Mouse (Mus musculus): Measurements from ENCODE around the gene Fads3. TPM values are rescaled to one million over a fixed set of nuclear protein-coding genes. Genes with fewer than 3 reads are reported as not detected.

Fads3 gene
- polyA plus RNA-seq, 1 experiment from 2014 or later, result 39.4 TPM

GRCm38 (mm10) chr19:10054361-10055075, 13.1 kb downstream of the Fads3 start:
- no peaks in the 10 kb centered on the region for H3K27me3 ChIP-seq (replicated peaks)
- H3K27ac ChIP-seq (replicated peaks), result no peak overlapping the region
- peaks cover 19% of the 10 kb centered on the region for H3K4me1 ChIP-seq
- no peak overlapping the region for H3K9ac ChIP-seq
- H3K9me3 ChIP-seq, result no peaks in the 10 kb centered on the region
- no peak overlapping the region for H3K4me2 ChIP-seq
- peaks cover 79% of the 10 kb centered on the region for H3K36me3 ChIP-seq
- WGBS, result 83% methylated on average over 6 of the region's 6 CpGs
- no peak overlapping the region for H3K4me3 ChIP-seq
- ATAC-seq (ENCODE audit: extremely low read depth, insufficient number of reproducible peaks, low FRiP score, low TSS enrichment), result no peak

- Histone ChIP-seq H3K4me2 (no peak overlapping the region), H3K27ac (replicated peaks) (no peak overlapping the region), H3K4me3 (no peak overlapping the region), H3K4me1 (peaks cover 19% of the 10 kb centered on the region), H3K9ac (no peak overlapping the region), H3K9me3 (no peaks in the 10 kb centered on the region), H3K27me3 (replicated peaks) (no peaks in the 10 kb centered on the region), H3K36me3 (peaks cover 81% of the 10 kb centered on the region)
- WGBS, result 70% methylated on average over 3 of the region's 3 CpGs
- ATAC-seq (ENCODE audit: extremely low read depth, insufficient number of reproducible peaks, low FRiP score, low TSS enrichment), result no peak
These were observed 13.9 kb downstream of the Fads3 start for GRCm38 (mm10) chr19:10055261-10055660.

GRCm38 (mm10) chr19:10055783-10056660, 14.7 kb downstream of the Fads3 start:
- Histone ChIP-seq H3K4me3 (no peak overlapping the region), H3K9ac (no peak overlapping the region), H3K36me3 (peaks cover 81% of the 10 kb centered on the region), H3K27ac (replicated peaks) (no peak overlapping the region), H3K9me3 (no peaks in the 10 kb centered on the region), H3K27me3 (replicated peaks) (no peaks in the 10 kb centered on the region), H3K4me1 (peaks cover 17% of the 10 kb centered on the region), H3K4me2 (no peak overlapping the region)
- 84% methylated on average over 22 of the region's 22 CpGs for WGBS
- ATAC-seq (ENCODE audit: extremely low read depth, insufficient number of reproducible peaks, low FRiP score, low TSS enrichment), result no peak

- Histone ChIP-seq H3K27me3 (replicated peaks) (no peaks in the 10 kb centered on the region), H3K9ac (no peak overlapping the region), H3K27ac (replicated peaks) (no peak overlapping the region), H3K4me1 (peaks cover 19% of the 10 kb centered on the region), H3K36me3 (peaks cover 88% of the 10 kb centered on the region), H3K4me2 (no peak overlapping the region), H3K9me3 (no peaks in the 10 kb centered on the region), H3K4me3 (no peak overlapping the region)
- WGBS, result 89% methylated on average over 3 of the region's 3 CpGs
- ATAC-seq (ENCODE audit: extremely low read depth, insufficient number of reproducible peaks, low FRiP score, low TSS enrichment), result no peak
These were observed 15.3 kb downstream of the Fads3 start for GRCm38 (mm10) chr19:10056686-10057085.

GRCm38 (mm10) chr19:10057486-10058351, 16.4 kb downstream of the Fads3 start:
- no peak for ATAC-seq (ENCODE audit: extremely low read depth, insufficient number of reproducible peaks, low FRiP score, low TSS enrichment)
- Histone ChIP-seq H3K4me1 (peaks cover 19% of the 10 kb centered on the region), H3K27ac (replicated peaks) (no peak overlapping the region), H3K4me2 (no peak overlapping the region), H3K27me3 (replicated peaks) (no peaks in the 10 kb centered on the region), H3K9me3 (no peaks in the 10 kb centered on the region), H3K9ac (no peak overlapping the region), H3K36me3 (peaks cover 88% of the 10 kb centered on the region), H3K4me3 (no peak overlapping the region)
- 61% methylated on average over 11 of the region's 11 CpGs for WGBS

- H3K4me3 ChIP-seq, result no peak overlapping the region
- H3K4me1 ChIP-seq, result peaks cover 19% of the 10 kb centered on the region
- H3K4me2 ChIP-seq, result no peak overlapping the region
- no peak overlapping the region for H3K9ac ChIP-seq
- 89% methylated on average over 1 of the region's 1 CpGs for WGBS
- H3K27me3 ChIP-seq (replicated peaks), result no peaks in the 10 kb centered on the region
- peaks cover 87% of the 10 kb centered on the region for H3K36me3 ChIP-seq
- H3K9me3 ChIP-seq, result no peaks in the 10 kb centered on the region
- no peak overlapping the region for H3K27ac ChIP-seq (replicated peaks)
- ATAC-seq (ENCODE audit: extremely low read depth, insufficient number of reproducible peaks, low FRiP score, low TSS enrichment), result no peak
These were observed 17.0 kb downstream of the Fads3 start for GRCm38 (mm10) chr19:10058352-10058825.

GRCm38 (mm10) chr19:10058876-10059427, 17.6 kb downstream of the Fads3 start:
- no peak overlapping the region for H3K9ac ChIP-seq
- peaks cover 24% of the 10 kb centered on the region for H3K4me1 ChIP-seq
- ATAC-seq (ENCODE audit: extremely low read depth, insufficient number of reproducible peaks, low FRiP score, low TSS enrichment), result no peak
- no peak overlapping the region for H3K4me3 ChIP-seq
- H3K9me3 ChIP-seq, result no peaks in the 10 kb centered on the region
- 69% methylated on average over 9 of the region's 9 CpGs for WGBS
- no peaks in the 10 kb centered on the region for H3K27me3 ChIP-seq (replicated peaks)
- H3K27ac ChIP-seq (replicated peaks), result no peak overlapping the region
- no peak overlapping the region for H3K4me2 ChIP-seq
- H3K36me3 ChIP-seq, result peaks cover 87% of the 10 kb centered on the region

GRCm38 (mm10) chr19:10059911-10060567, 18.7 kb downstream of the Fads3 start:
- H3K27me3 ChIP-seq (replicated peaks), result no peaks in the 10 kb centered on the region
- H3K9me3 ChIP-seq, result no peaks in the 10 kb centered on the region
- 0 out of 2 replicates have a peak, but pooled peaks have one; percentile 20 for ATAC-seq (ENCODE audit: extremely low read depth, insufficient number of reproducible peaks, low FRiP score, low TSS enrichment)
- peak overlapping the region; percentile 56 for H3K27ac ChIP-seq (replicated peaks)
- no peak overlapping the region for H3K4me3 ChIP-seq
- H3K36me3 ChIP-seq, result peaks cover 86% of the 10 kb centered on the region
- WGBS, result 29% methylated on average over 10 of the region's 10 CpGs
- H3K4me1 ChIP-seq, result peaks cover 27% of the 10 kb centered on the region
- peak overlapping the region; percentile 28; the same call in 1 of the 2 replicates for H3K9ac ChIP-seq
- H3K4me2 ChIP-seq, result peak overlapping the region; percentile 48

- H3K4me1 ChIP-seq, result peaks cover 27% of the 10 kb centered on the region
- peaks cover 86% of the 10 kb centered on the region for H3K36me3 ChIP-seq
- H3K4me2 ChIP-seq, result peak overlapping the region; percentile 48; the same call in 1 of the 2 replicates
- H3K9me3 ChIP-seq, result no peaks in the 10 kb centered on the region
- H3K27ac ChIP-seq (replicated peaks), result peak overlapping the region; percentile 56
- no peaks in the 10 kb centered on the region for H3K27me3 ChIP-seq (replicated peaks)
- no peak for ATAC-seq (ENCODE audit: extremely low read depth, insufficient number of reproducible peaks, low FRiP score, low TSS enrichment)
- no peak overlapping the region for H3K4me3 ChIP-seq
- WGBS, result 38% methylated on average over 8 of the region's 8 CpGs
- peak overlapping the region; percentile 8; the same call in 1 of the 2 replicates for H3K9ac ChIP-seq
These were observed 19.6 kb downstream of the Fads3 start for GRCm38 (mm10) chr19:10060783-10061590.

GRCm38 (mm10) chr19:10061624-10062023, 20.3 kb downstream of the Fads3 start:
- H3K36me3 ChIP-seq, result peaks cover 86% of the 10 kb centered on the region
- H3K4me1 ChIP-seq, result peaks cover 27% of the 10 kb centered on the region
- no peaks in the 10 kb centered on the region for H3K27me3 ChIP-seq (replicated peaks)
- no peak for ATAC-seq (ENCODE audit: extremely low read depth, insufficient number of reproducible peaks, low FRiP score, low TSS enrichment)
- no peak overlapping the region for H3K4me2 ChIP-seq
- no peak overlapping the region for H3K4me3 ChIP-seq
- H3K27ac ChIP-seq (replicated peaks), result no peak overlapping the region
- no peak overlapping the region for H3K9ac ChIP-seq
- no peaks in the 10 kb centered on the region for H3K9me3 ChIP-seq
- WGBS, result 86% methylated on average over 2 of the region's 2 CpGs

All from heart, embryonic 13.5 days (tissue).